Mouse (Mus musculus) limb, embryonic 11.5 days (tissue): Measurements from ENCODE around the gene Map3k7. TPM values are rescaled to one million over a fixed set of nuclear protein-coding genes. Genes with fewer than 3 reads are reported as not detected.

Experiments
- ATAC-seq: fragments of 200-750 bp; cut with Nextera tagmentation; 2 replicates; pipeline ENCODE4 v1.8.0; 2017; ENCODE audit warnings: low read depth; ENCODE audit not compliant: insufficient number of reproducible peaks, low FRiP score, low TSS enrichment
- DNase-seq: peaks from one replicate; pipeline ENCODE4 v3.0.0-alpha.2; 2015; ENCODE audit warnings: low spot score
- H3K27ac ChIP-seq: fragments of 300-500 bp; sonication (generic); replicated peaks from 2 replicates; pipeline ENCODE4 v1.5.1; 2014; ENCODE audit warnings: low read depth, mild to moderate bottlenecking, low read length
- H3K27me3 ChIP-seq: fragments of 300-500 bp; sonication (generic); 2 replicates; pipeline ENCODE4 v1.6.1; 2014; ENCODE audit warnings: mild to moderate bottlenecking, low read length, mixed read lengths; ENCODE audit not compliant: control insufficient read depth, insufficient read depth
- H3K36me3 ChIP-seq: fragments of 300-500 bp; sonication (generic); 2 replicates; pipeline ENCODE4 v1.6.1; 2014; ENCODE audit warnings: mild to moderate bottlenecking, low read length, moderate library complexity, mixed read lengths; ENCODE audit not compliant: control insufficient read depth, insufficient read depth
- H3K4me1 ChIP-seq: fragments of 300-500 bp; sonication (generic); 2 replicates; pipeline ENCODE4 v1.6.1; 2014; ENCODE audit warnings: low read length, mixed read lengths; ENCODE audit not compliant: control insufficient read depth, insufficient read depth
- H3K4me2 ChIP-seq: fragments of 300-500 bp; sonication (generic); 2 replicates; pipeline ENCODE4 v1.6.1; 2014; ENCODE audit warnings: low read depth, mild to moderate bottlenecking, moderate library complexity; ENCODE audit not compliant: severe bottlenecking
- H3K4me3 ChIP-seq: fragments of 300-500 bp; sonication (generic); 2 replicates; pipeline ENCODE4 v1.5.1; 2014; ENCODE audit warnings: low read depth, low read length
- H3K9ac ChIP-seq: fragments of 300-500 bp; sonication (generic); 2 replicates; pipeline ENCODE4 v1.6.1; 2014; ENCODE audit warnings: mild to moderate bottlenecking, low read length
- H3K9me3 ChIP-seq: fragments of 300-500 bp; sonication (generic); 2 replicates; pipeline ENCODE4 v1.6.1; 2016; ENCODE audit warnings: low read length; ENCODE audit not compliant: control insufficient read depth
- WGBS: fragments of 180-500 bp; shearing (Covaris S2); extraction: QIAGEN DNeasy Blood & Tissue Kit; methylation state at CpG from one replicate; pipeline ENCODE4 v1.1.7; 2014; 5-methylcytosine and 5-hydroxymethylcytosine counted together
- polyA plus RNA-seq: library from polyadenylated mRNA; unstranded; fragments of >200 nt; fragmentation: Nextera tagmentation; extraction: Ambion mirVana; gene quantifications from 2 replicates; pipeline ENCODE4 v1.2.1, GENCODE M21; 2014

Gene Map3k7
- 55.1 and 55.2 TPM in 2 replicates for polyA plus RNA-seq

DNA sequence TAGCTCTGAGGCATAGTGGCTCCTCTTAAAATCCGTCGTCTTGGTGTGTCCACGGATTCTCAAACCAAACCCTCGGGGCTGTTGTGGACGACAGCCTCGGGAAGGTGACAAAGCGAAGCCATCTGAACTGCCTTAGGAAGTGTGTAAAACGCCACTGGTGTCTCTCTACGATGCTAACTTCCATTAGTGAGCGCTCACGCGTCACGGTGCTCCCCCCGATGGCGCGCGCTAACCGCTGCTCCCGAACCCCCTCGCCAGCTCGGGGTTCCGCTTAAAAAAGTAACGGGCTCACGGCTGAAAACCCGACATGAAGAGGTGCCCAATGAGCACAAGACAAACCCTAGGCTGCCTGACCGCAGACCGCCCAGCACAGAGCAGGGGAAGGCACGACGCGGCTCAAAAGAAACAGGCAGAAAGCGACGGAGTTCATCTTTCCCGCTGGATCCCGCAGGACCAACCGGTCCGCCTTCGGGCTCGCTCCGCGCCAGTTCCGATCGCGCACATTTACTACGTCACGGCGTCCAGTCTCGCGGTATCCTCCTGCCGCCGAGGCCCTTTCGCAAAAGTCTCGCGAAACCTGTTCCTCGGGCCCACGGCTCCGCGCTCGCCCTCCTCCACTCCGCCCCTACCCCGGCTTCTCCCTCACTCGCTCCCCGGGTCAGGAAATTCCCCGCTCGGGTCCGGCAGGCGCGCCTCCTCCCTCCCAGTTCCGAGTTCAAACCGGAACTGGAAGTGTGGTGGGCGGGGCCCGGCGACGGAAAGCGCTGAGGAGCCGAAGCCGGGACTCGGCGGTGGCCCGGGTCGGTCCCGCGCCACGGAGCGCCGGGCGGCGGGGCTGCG is at the start of gene Map3k7:
Gene Map3k7, plus strand, starts transcription at position 744 of the 840 bp plus-strand sequence.
- peak within 1 kb of the TSS; percentile 76 for H3K4me3 ChIP-seq
- H3K4me1 ChIP-seq: 0 out of 2 replicates have a peak, but pooled peaks cover 5% of the 10 kb centered on the region
- peak within 1 kb of the TSS; percentile 85 for H3K9ac ChIP-seq
- no peaks in the 10 kb centered on the region for H3K9me3 ChIP-seq
- ATAC-seq: peak; percentile 94
- H3K27ac ChIP-seq: peak within 1 kb of the TSS; percentile 96
- H3K27me3 ChIP-seq: no peaks in the 10 kb centered on the region
- under 1% methylated on average over 86 of the region's 88 CpGs for WGBS
- peak; percentile 97 for DNase-seq
- no peaks in the 10 kb centered on the region for H3K36me3 ChIP-seq
- peak within 1 kb of the TSS; percentile 71 for H3K4me2 ChIP-seq

DNA sequence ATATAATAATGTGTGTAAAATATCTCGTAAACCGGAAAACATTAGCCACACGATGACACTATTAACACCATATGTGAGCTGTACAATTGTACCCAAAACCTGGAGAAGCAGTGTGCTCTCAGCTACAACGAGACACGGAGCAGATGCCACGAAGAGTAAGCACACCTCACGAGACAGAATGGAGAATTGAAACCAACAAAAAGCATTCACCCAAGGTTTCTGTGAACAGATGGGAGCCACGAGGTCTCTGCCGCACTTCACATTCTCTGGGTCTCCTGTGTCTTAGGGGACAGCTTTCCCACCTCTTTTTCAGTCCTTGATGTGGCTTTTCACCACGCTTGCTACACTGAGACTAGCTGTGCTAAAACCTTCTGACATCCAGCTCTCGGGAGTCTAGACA is 48.8 kb upstream of the Map3k7 start:
- Histone ChIP-seq H3K9ac (no peak overlapping the region), H3K4me2 (no peak overlapping the region), H3K4me3 (no peak overlapping the region), H3K4me1 (no peaks in the 10 kb centered on the region), H3K9me3 (no peaks in the 10 kb centered on the region), H3K36me3 (no peaks in the 10 kb centered on the region), H3K27me3 (no peaks in the 10 kb centered on the region), H3K27ac (no peak overlapping the region)
- ATAC-seq (no peak), DNase-seq (no peak)
- WGBS: 61% methylated on average over 11 of the region's 11 CpGs

DNA sequence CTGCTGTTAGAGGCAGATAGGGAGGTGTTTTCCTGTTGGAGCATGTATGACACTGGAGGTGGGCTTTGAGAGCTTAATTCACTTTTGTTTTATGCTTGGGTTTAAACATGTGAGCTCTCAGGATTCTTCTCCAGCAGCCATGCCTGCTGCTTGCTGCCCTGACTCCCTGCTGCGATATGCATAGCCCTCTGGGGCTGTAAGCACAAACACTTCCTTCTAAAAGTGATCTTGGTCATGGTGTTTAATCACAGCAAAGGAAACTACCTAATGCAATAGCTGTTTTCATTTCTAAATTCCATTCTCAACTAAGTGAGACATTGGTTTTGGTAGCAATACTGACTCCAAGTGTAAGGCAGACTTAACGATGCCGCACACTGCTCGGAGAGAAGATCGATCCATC is 45.2 kb upstream of the Map3k7 start:
- no peak overlapping the region for H3K4me2 ChIP-seq

DNA sequence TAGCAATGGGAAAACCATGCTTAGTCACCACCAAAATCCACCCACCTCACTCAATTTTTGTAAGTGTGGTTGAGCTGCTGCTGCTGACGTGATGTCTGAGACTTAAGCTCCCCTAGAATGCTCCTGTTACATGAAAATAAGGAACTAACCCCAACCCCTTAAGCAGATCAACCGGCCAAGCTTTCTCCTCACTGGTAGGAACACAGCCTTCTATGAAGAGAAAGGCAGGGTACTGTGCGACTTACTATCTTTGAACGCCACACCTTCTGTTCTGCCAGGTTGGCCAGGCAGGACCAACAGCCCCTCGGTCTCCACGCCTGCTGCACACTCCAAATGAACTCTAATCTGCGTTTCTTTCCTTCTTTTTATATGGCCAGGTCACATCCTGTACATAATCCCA is 41.7 kb upstream of the Map3k7 start:
- H3K9ac ChIP-seq: no peak overlapping the region
- ATAC-seq: no peak
- no peaks in the 10 kb centered on the region for H3K9me3 ChIP-seq
- H3K27ac ChIP-seq: no peak overlapping the region
- DNase-seq: no peak
- no peak overlapping the region for H3K4me3 ChIP-seq
- H3K4me1 ChIP-seq: peaks cover 6% of the 10 kb centered on the region
- WGBS: 36% methylated on average over 7 of the region's 7 CpGs
- H3K36me3 ChIP-seq: no peaks in the 10 kb centered on the region
- H3K4me2 ChIP-seq: no peak overlapping the region
- H3K27me3 ChIP-seq: no peaks in the 10 kb centered on the region

More for the DNA sequence above, 45.2 kb upstream of the Map3k7 start:
- H3K27me3 ChIP-seq: no peaks in the 10 kb centered on the region
- H3K4me1 ChIP-seq: peaks cover 6% of the 10 kb centered on the region
- no peak overlapping the region for H3K27ac ChIP-seq
- no peak for DNase-seq
- 90% methylated on average over 5 of the region's 5 CpGs for WGBS
- H3K36me3 ChIP-seq: no peaks in the 10 kb centered on the region
- H3K9ac ChIP-seq: no peak overlapping the region
- H3K9me3 ChIP-seq: no peaks in the 10 kb centered on the region
- no peak overlapping the region for H3K4me3 ChIP-seq
- ATAC-seq: no peak

DNA sequence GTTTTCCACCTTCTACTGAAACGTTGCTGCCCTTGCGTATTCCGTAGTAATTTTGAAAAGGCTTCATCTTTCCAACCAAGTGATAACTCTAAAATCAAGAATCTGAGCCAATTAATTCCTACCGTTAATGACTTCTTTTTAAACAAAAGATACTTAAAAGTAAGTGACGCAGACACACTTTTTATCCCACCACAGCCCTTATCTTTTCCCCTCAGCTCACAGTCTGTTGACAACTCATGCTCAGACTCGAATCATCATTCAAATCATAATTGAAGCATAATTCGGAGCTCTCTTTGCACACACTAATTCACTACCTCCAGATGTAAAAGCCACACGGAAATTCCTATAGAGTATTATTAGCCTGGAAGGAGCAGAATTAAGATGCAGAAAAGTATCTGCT is 40.5 kb upstream of the Map3k7 start:
- Histone ChIP-seq H3K4me3 (no peak overlapping the region), H3K27me3 (no peaks in the 10 kb centered on the region), H3K9ac (no peak overlapping the region), H3K9me3 (no peaks in the 10 kb centered on the region), H3K4me1 (peaks cover 6% of the 10 kb centered on the region), H3K27ac (no peak overlapping the region), H3K36me3 (no peaks in the 10 kb centered on the region), H3K4me2 (no peak overlapping the region)
- ATAC-seq (no peak), DNase-seq (no peak)
- WGBS: 21% methylated on average over 8 of the region's 8 CpGs

DNA sequence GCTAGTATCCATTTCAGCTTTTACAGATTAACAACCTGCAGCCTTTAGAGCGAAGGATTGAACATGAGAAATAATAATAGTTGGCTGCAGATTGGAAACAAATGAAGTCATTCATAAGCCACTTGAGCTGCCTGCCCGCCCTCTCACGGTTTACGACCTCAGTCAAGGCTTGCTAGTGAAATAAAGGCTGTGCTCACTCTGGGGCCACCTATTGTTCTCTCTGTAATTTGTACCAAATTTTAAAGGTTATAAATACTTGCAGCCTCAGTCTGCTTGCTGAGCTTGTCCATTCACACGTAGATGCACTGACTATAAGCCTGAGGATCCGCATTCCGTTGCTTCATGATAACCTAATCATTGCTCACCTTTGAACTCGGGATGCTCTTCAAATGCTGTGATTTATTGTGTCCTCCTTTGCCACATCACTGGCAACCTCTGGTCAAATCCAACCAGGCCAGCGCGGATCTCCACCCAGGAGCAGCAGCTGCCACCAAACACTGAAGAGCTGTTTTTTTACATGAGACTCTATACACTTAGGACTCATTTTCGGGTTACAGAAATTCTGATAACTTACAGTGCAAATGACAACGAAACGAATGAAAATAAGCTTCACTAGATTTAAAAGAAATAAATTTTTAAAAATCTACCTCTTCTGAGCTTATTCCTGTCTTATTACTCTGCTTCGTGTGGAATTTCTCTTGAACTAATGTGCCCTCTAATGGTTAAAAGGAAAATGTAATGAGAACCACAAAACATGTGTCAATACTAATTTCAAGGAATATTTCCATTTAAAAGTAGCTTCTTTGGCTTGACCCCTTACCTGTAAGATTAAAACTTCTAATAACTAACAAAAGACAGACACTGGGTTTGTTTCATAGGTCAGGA is 39.4 kb upstream of the Map3k7 start:
- Histone ChIP-seq H3K27me3 (no peaks in the 10 kb centered on the region), H3K4me3 (no peak overlapping the region), H3K4me2 (no peak overlapping the region), H3K4me1 (peaks cover 6% of the 10 kb centered on the region), H3K9me3 (no peaks in the 10 kb centered on the region), H3K9ac (no peak overlapping the region), H3K27ac (peak overlapping the region; percentile 50; the same call in 1 of the 2 replicates), H3K36me3 (no peaks in the 10 kb centered on the region)
- DNase-seq: peak; percentile 67
- peak; percentile 80 for ATAC-seq
- WGBS: 18% methylated on average over 14 of the region's 14 CpGs

DNA sequence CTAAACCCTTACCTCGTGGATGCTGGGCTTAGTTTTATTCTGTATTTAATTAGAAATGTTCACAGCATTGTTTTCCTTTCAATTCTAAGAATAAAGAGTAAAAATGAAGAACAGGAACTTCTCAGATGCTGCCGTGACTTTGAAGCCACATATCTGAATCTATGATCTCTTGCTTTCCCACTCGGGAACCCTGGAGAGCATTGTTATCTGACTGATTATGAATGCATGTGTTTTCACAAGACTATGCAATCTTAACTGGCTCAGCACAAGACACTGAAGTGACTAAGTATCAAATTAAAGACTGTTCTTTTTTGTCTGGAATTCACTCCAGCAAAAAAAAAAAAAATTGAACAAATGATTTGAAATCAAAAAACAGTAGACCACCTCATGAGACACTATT is 30.7 kb upstream of the Map3k7 start:
- DNase-seq: no peak
- H3K4me1 ChIP-seq: no peaks in the 10 kb centered on the region; the same call in 1 of the 2 replicates
- H3K36me3 ChIP-seq: no peaks in the 10 kb centered on the region
- H3K27me3 ChIP-seq: no peaks in the 10 kb centered on the region
- H3K4me3 ChIP-seq: no peak overlapping the region
- no peaks in the 10 kb centered on the region for H3K9me3 ChIP-seq
- no peak overlapping the region for H3K9ac ChIP-seq
- ATAC-seq: no peak
- WGBS: 78% methylated on average over 3 of the region's 3 CpGs
- H3K4me2 ChIP-seq: no peak overlapping the region
- no peak overlapping the region for H3K27ac ChIP-seq

DNA sequence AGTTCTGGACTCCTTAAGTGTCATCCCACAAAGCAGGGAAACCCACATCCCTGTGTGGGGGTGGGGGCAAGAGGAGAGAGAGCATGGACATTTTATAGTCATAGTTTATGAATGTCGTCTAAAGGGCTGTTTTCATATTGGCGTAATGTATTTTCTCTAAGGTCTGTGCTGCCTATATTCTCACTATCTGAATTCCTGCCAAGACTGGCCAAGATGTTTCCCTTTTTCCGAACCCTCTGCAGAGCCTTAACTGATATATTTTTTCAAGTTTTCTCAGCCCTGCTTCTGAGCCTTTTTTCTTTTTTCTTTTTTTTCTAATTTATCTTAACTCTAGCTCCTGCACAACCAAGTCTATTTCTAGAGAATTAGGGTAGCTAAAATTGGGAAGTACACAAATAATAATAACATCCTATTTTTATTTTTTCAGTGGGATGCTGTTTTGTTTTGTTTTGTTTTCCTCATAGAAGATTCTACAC is 28.0 kb upstream of the Map3k7 start:
- DNase-seq (no peak), ATAC-seq (no peak)
- Histone ChIP-seq H3K4me1 (no peaks in the 10 kb centered on the region; the same call in 1 of the 2 replicates), H3K9me3 (no peaks in the 10 kb centered on the region), H3K27ac (no peak overlapping the region), H3K36me3 (no peaks in the 10 kb centered on the region), H3K4me3 (no peak overlapping the region), H3K9ac (no peak overlapping the region), H3K27me3 (no peaks in the 10 kb centered on the region), H3K4me2 (no peak overlapping the region)
- 69% methylated on average over 3 of the region's 3 CpGs for WGBS
